Mouse (Mus musculus): Measurements from ENCODE around the gene Fopnl.

Gene Fopnl

GRCm38 (mm10) chr16:14316884-14317876, at the start of gene Fopnl:
Fopnl (minus strand) TSS chr16:14317405.
- peak; percentile 98 for DNase-seq (ENCODE audit: low spot score)

DNA sequence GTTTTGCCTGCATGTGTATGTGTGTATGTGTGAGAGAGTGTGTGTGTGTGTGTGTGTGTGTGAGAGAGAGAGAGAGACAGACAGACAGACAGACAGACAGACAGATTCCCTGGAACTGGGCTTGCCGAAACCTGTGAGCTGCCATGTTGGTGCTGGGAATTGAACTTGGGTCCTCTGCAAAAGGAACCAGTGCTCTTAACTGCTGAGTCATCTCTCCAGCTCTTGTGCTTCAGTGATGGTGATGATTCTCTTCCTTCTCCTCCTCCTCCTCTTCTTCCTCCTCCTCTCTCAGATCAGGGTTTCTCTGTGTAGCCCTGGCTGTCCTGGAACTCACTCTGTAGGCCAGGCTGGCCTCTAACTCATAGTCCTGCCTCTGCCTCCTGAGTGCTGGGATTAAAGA, 48.8 kb upstream of the Fopnl start:
- DNase-seq (ENCODE audit: low spot score), result no peak

DNA sequence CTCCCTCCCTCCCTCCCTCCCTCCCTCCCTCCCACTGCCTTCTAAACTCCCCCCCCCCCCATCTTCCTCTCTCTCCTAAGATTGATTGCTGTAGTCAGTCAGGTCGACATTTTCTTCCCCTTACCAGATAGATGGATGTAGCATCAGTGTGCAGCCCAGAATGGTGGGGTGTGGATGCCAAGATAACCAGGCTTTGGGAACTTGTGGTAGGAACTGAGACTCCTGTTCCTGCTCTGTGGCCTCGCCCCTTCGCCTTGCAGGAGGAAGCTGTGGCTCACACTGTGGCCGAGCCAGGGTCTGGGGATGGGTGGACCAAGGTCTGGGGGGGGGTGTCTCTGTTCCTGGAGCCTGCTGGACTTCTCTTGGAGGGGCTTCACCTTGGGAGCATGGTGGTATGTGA, 48.3 kb upstream of the Fopnl start:
- DNase-seq (ENCODE audit: low spot score), result no peak

DNA sequence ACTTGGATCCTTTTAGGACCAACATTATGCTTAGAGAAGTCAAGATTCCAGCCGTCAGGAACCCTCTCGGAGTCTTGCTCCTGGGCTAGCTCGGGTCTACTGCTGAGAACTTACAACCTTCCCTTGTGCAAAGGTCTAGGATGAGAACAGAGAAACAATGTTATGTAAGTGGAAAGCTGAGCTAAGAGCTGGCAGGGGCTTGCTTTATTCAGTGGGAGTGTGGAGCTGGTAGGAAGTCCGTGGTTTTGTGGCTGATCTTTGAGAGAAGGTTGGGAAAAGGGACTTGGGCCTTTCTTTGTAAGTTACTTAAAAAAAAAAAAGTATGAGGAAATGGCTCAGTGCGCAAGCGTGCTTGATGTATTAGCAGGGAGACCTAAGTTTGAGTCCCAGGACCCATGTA, 46.9 kb upstream of the Fopnl start:
- no peak for DNase-seq (ENCODE audit: low spot score)

DNA sequence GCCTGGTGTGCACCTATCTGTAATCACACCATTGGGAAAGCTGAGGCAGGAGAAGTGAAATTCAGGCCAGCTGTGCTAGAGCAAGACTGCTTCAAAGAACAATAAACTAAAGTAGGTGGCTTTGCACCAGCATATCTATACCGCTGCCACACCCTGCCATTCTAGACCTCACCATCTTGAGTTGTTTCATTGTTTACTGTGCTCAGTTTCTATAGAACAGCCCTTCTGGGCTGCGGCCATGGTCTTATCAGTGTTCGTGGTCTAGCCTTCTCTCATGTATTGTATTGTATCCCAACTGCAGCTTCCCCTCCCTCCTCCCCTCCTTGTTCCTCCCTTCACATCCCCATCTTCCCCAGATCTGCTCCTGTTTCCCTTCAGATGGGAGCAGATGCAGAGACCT, 46.3 kb upstream of the Fopnl start:
- no peak for DNase-seq (ENCODE audit: low spot score)

- no peak for DNase-seq (ENCODE audit: low spot score)
Observed at GRCm38 (mm10) chr16:14362099-14362820, 45.1 kb upstream of the Fopnl start.

GRCm38 (mm10) chr16:14361362-14362098, 44.3 kb upstream of the Fopnl start, which contains the start of gene Abcc1:
Abcc1 (plus strand) TSS chr16:14361558.
- DNase-seq (ENCODE audit: low spot score), result peak; percentile 86

GRCm38 (mm10) chr16:14360931-14361330, 43.7 kb upstream of the Fopnl start:
- no peak for DNase-seq (ENCODE audit: low spot score)

DNA sequence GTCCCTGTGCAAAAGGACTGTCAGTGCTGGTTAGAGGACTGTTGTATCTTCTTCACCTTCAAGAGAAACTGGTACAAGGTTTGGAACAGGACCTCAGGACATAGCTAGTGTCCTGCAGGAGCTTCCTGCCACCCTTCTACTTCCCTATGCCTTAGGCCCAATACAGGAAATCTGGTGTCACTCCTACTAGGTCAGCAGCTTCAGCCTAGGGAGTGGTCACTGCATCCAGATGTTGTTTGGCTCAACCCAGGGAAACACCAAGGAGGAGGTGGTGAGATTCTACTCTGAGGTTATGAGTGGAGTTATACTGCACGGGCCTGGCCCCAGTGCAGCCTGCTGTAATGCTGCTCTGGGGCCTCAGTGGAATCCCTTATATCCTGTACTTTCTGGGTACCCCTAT, 41.3 kb upstream of the Fopnl start:
- no peak for DNase-seq (ENCODE audit: low spot score)

DNA sequence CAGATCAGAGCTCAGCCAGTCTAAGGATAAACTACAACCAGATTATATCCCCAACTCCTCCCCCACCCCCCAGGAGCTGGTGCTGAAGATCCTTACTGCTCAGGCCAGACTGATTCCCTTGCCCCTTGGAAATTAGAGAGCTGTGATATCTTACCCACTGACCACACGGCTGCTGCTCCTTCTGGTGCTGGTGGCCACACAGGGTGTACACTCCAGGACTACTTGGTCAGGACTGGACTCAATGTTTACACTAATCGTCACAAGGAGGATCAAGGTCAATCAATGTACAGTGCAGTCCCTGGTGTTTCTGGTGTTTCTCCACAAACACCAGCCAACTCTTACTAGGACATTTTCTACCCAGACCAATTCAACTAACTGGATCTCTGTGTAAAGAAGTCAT, 40.7 kb upstream of the Fopnl start:
- DNase-seq (ENCODE audit: low spot score), result no peak

DNA sequence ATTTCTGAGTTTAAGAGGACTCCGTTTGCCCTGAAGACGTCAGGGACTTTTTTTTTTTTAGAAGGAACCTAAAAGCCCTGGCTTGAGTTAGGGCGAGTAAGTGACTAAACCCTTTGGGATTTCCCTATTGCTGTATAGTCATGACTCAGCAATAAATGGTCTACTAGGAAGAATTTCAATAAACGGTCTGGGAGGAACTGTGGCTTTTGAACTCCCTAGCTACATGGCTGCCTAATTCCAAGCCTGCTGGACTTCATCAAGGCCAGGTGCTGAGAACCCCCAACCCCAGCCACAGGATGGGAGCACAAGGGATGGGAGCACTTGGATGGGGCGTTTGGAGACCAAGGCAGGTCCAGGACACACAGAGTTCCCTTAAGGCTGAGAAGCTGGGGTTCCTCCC, 35.5 kb upstream of the Fopnl start:
- DNase-seq (ENCODE audit: low spot score), result no peak

- no peak for DNase-seq (ENCODE audit: low spot score)
Observed at GRCm38 (mm10) chr16:14352234-14352633, 35.0 kb upstream of the Fopnl start.

GRCm38 (mm10) chr16:14351571-14351970, 34.4 kb upstream of the Fopnl start:
- DNase-seq (ENCODE audit: low spot score), result no peak

GRCm38 (mm10) chr16:14344967-14345366, 27.8 kb upstream of the Fopnl start:
- no peak for DNase-seq (ENCODE audit: low spot score)

- no peak for DNase-seq (ENCODE audit: low spot score)
Observed at GRCm38 (mm10) chr16:14328156-14328555, 11.0 kb upstream of the Fopnl start.

GRCm38 (mm10) chr16:14320494-14320893, 3.3 kb upstream of the Fopnl start:
- no peak for DNase-seq (ENCODE audit: low spot score)

DNA sequence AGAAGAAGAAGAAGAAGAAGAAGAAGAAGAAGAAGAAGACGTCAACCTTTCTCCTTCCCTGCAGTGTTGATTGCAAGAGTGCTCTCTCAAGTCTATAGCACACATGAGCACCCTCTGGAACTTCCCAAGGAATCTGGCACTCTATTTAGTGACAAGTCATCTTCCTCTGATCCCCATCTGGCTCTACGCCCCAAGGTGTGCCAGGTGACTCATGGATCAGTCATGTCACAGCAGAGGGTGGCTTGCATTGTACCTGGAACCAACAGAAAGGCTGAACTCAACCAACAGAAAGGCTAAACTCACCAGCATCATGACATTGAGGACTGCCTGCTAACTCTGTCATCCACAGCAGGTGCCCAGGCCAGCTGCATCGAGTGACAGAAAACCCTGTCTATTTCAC, 2.5 kb upstream of the Fopnl start:
- no peak for DNase-seq (ENCODE audit: low spot score)

DNA sequence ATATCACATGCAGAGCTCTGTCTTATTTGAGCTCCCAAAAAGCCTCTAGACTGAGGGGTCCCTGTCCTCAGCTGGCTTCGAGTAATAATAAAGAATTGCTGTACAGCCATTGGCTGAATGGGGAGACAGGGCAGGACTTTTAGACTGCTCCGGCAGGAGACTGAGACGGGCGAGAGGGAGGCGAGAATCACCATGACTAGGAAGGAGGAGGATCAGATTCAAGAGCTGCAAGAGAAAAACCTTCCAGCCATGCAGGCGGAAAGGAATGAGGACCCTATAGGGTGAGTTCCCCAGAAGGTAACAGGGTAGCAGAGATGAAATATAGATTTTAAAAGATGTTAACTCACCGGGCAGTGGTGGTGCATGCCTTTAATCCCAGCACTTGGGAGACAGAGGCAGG, 4.3 kb downstream of the Fopnl start:
- DNase-seq (ENCODE audit: low spot score), result no peak

GRCm38 (mm10) chr16:14311371-14311770, 5.8 kb downstream of the Fopnl start:
- peak; percentile 58 for DNase-seq (ENCODE audit: low spot score)

GRCm38 (mm10) chr16:14309833-14310232, 7.4 kb downstream of the Fopnl start:
- no peak for DNase-seq (ENCODE audit: low spot score)

GRCm38 (mm10) chr16:14308245-14309073, 8.7 kb downstream of the Fopnl start:
- DNase-seq (ENCODE audit: low spot score), result no peak
